Mouse (Mus musculus) frontal cortex, adult 2 months (tissue): Measurements from ENCODE around the gene Npcd. TPM values are rescaled to one million over a fixed set of nuclear protein-coding genes. Genes with fewer than 3 reads are reported as not detected.

Experiments
- DNase-seq, 2 experiments: peaks; one replicate each; pipeline ENCODE4 v3.0.0; 2022; ENCODE audit warnings: low spot score in 1 of 2; ENCODE audit errors: extremely low spot score in 1 of 2
- polyA plus RNA-seq: library from polyadenylated mRNA; depleted of rRNA; stranded (reverse); fragments of >200 nt; gene quantifications from 2 replicates; pipeline ENCODE4 v1.2.3, GENCODE M21; 2012

Npcd gene
- polyA plus RNA-seq, 1 experiment: 4.8 TPM

- no peak for DNase-seq
Measured at GRCm38 (mm10) chr15:79805246-79805645, 28.8 kb downstream of the Npcd start.

- peak in 1 of 2 experiments; percentile 71 for DNase-seq
Measured at GRCm38 (mm10) chr15:79804352-79805071, 29.5 kb downstream of the Npcd start, which contains the start of gene Nptxr. TSS of gene Nptxr (minus strand) at chr15:79804766.

- peak in 1 of 2 experiments; percentile 0 for DNase-seq
Measured at GRCm38 (mm10) chr15:79803533-79804351, 30.3 kb downstream of the Npcd start.

GRCm38 (mm10) chr15:79802304-79802703 lies 31.7 kb downstream of the Npcd start:
- no peak for DNase-seq

- DNase-seq: no peak
Measured at GRCm38 (mm10) chr15:79801646-79802045, 32.4 kb downstream of the Npcd start.

GRCm38 (mm10) chr15:79800701-79801100 lies 33.3 kb downstream of the Npcd start:
- no peak for DNase-seq

GRCm38 (mm10) chr15:79798591-79798990 lies 35.4 kb downstream of the Npcd start:
- DNase-seq: peak in 1 of 2 experiments; percentile 76

- no peak for DNase-seq
Measured at GRCm38 (mm10) chr15:79797680-79798079, 36.4 kb downstream of the Npcd start.

GRCm38 (mm10) chr15:79797096-79797495 lies 36.9 kb downstream of the Npcd start:
- DNase-seq: no peak

GRCm38 (mm10) chr15:79796256-79796655 lies 37.8 kb downstream of the Npcd start:
- peak in 1 of 2 experiments; percentile 74 for DNase-seq

GRCm38 (mm10) chr15:79794173-79794572 lies 39.9 kb downstream of the Npcd start:
- no peak for DNase-seq

- no peak for DNase-seq
Measured at GRCm38 (mm10) chr15:79793076-79793475, 41.0 kb downstream of the Npcd start.

- no peak for DNase-seq
Measured at GRCm38 (mm10) chr15:79792455-79792854, 41.6 kb downstream of the Npcd start.

GRCm38 (mm10) chr15:79791502-79791901 lies 42.5 kb downstream of the Npcd start:
- no peak for DNase-seq

GRCm38 (mm10) chr15:79790905-79791304 lies 43.1 kb downstream of the Npcd start:
- no peak for DNase-seq

- no peak for DNase-seq
Measured at GRCm38 (mm10) chr15:79790111-79790510, 43.9 kb downstream of the Npcd start.

- no peak for DNase-seq
Measured at GRCm38 (mm10) chr15:79787815-79788214, 46.2 kb downstream of the Npcd start.

GRCm38 (mm10) chr15:79785056-79785455 lies 49.0 kb downstream of the Npcd start:
- no peak for DNase-seq

GRCm38 (mm10) chr15:79777749-79778148 lies 56.3 kb downstream of the Npcd start, which contains the start of gene Dnal4:
TSS of gene Dnal4 (minus strand) at chr15:79777849.
- DNase-seq: no peak

- DNase-seq: peak in 1 of 2 experiments; percentile 73
Measured at GRCm38 (mm10) chr15:79775662-79776061, 58.4 kb downstream of the Npcd start.
